Comparison of ENCODE assay signal across 16 mouse cellular contexts in genomic region chr8:78098191-78098745, GRCm38 (mm10).
DNase-seq lines count a peak whose midpoint lies in the region; ATAC-seq and TF ChIP-seq lines count a peak whose summit lies in the region.
"Had no signal": no experiment of that assay in that cellular context is flagged by ENCODE, and none has a peak within 500 bp of the region (broad histone marks: within the 10 kb centered on the region; RNA-seq: fewer than 3 reads in every experiment).

No protein-coding gene starts in this region.

- peaks cover 4% of the 10 kb centered on the region; the same call in 1 of the 2 replicates for H3K36me3 ChIP-seq in ES-Bruce4 (ENCODE audit: control insufficient read depth, insufficient read depth, low read length, poor library complexity, severe bottlenecking)
- no peaks in the 10 kb centered on the region for H3K36me3 ChIP-seq in MEL (ENCODE audit: control insufficient read depth in 1 of 2, insufficient read depth in 2 of 2, low read length in 2 of 2)
- no peaks in the 10 kb centered on the region for H3K36me3 ChIP-seq in forebrain, embryonic 16.5 days (ENCODE audit: control insufficient read depth, insufficient read depth)
- H3K36me3 ChIP-seq in midbrain, embryonic 12.5 days, result no peaks in the 10 kb centered on the region
- H3K36me3 ChIP-seq: liver, embryonic 15.5 days had no signal

- H3K9ac ChIP-seq in ES-Bruce4 (ENCODE audit: low read depth, poor library complexity, severe bottlenecking) (no peak overlapping the region), MEL (ENCODE audit: control insufficient read depth, low read depth, low read length, poor library complexity, severe bottlenecking) (no peak overlapping the region)
- no peak overlapping the region for H3K9ac ChIP-seq in forebrain, embryonic 16.5 days (replicated peaks; ENCODE audit: low read depth, low read length)
- no peak overlapping the region for H3K9ac ChIP-seq in midbrain, embryonic 12.5 days (replicated peaks)
- H3K9ac ChIP-seq: liver, embryonic 15.5 days had no signal

- TF ChIP-seq EP300 in ES-Bruce4 (IDR thresholded peaks at IDR 0.05; ENCODE audit: insufficient read depth, low read depth, low read length), result peak; percentile 97
- TF ChIP-seq EP300 in MEL (IDR thresholded peaks at IDR 0.05; ENCODE audit: low read depth in 1 of 2, low read length in 2 of 2), result no peak

- 9% methylated on average over 6 of the region's 6 CpGs for WGBS in forebrain, embryonic 16.5 days
- WGBS in midbrain, embryonic 12.5 days, result 19% methylated on average over 6 of the region's 6 CpGs

- H3K4me3 ChIP-seq in ES-Bruce4 (ENCODE audit: low read depth, low read length), result no peak overlapping the region
- no peak overlapping the region for H3K4me3 ChIP-seq in MEL (ENCODE audit: control insufficient read depth in 1 of 2, insufficient read depth in 1 of 2, low read depth in 2 of 2, low read length in 2 of 2)
- H3K4me3 ChIP-seq in forebrain, embryonic 16.5 days (replicated peaks; ENCODE audit: low read length), result no peak overlapping the region
- no peak overlapping the region for H3K4me3 ChIP-seq in midbrain, embryonic 12.5 days
- H3K4me3 ChIP-seq: layer of hippocampus, adult 2 months; liver, embryonic 15.5 days; megakaryocyte, embryonic 14.5 days had no signal

- H3K4me1 ChIP-seq in ES-Bruce4 (ENCODE audit: control insufficient read depth, insufficient read depth, low read length), result no peaks in the 10 kb centered on the region
- no peaks in the 10 kb centered on the region for H3K4me1 ChIP-seq in MEL (ENCODE audit: control insufficient read depth in 1 of 2, insufficient read depth in 2 of 2, low read length in 2 of 2)
- H3K4me1 ChIP-seq in forebrain, embryonic 16.5 days (replicated peaks; ENCODE audit: control insufficient read depth, insufficient read depth, low read length), result peaks cover 11% of the 10 kb centered on the region
- peaks cover 9% of the 10 kb centered on the region for H3K4me1 ChIP-seq in midbrain, embryonic 12.5 days
- H3K4me1 ChIP-seq: liver, embryonic 15.5 days; megakaryocyte, embryonic 14.5 days had no signal

- peak; percentile 65 for DNase-seq in MEL (ENCODE audit: low read depth, low spot score)
- DNase-seq in ovary, postnatal 14 days (ENCODE audit: low spot score), result no peak
- no peak for DNase-seq in right cerebral cortex, postnatal 10 days (ENCODE audit: low spot score in 2 of 2)
- no peak for DNase-seq in kidney, adult 18-20 months
- DNase-seq: adrenal gland, adult 8-10 months; gastrocnemius, postnatal 36 days; left cerebral cortex, postnatal 4 days; thymus, adult 2 months had no signal

- H3K27ac ChIP-seq in ES-Bruce4 (ENCODE audit: insufficient read depth, low read length) (peak overlapping the region; percentile 99), MEL (ENCODE audit: control insufficient read depth, low read depth, low read length) (no peak overlapping the region)
- H3K27ac ChIP-seq in forebrain, embryonic 16.5 days (ENCODE audit: low read length), result no peak overlapping the region
- no peak overlapping the region for H3K27ac ChIP-seq in midbrain, embryonic 12.5 days (replicated peaks)
- H3K27ac ChIP-seq: layer of hippocampus, adult 2 months; liver, embryonic 15.5 days had no signal

- peaks cover 21% of the 10 kb centered on the region for H3K9me3 ChIP-seq in ES-Bruce4 (replicated peaks; ENCODE audit: control insufficient read depth, insufficient read depth, low read length, poor library complexity, severe bottlenecking)
- H3K9me3 ChIP-seq in MEL (replicated peaks; ENCODE audit: insufficient read depth, low read length), result no peaks in the 10 kb centered on the region
- no peaks in the 10 kb centered on the region for H3K9me3 ChIP-seq in forebrain, embryonic 16.5 days (ENCODE audit: control insufficient read depth, low read length)
- H3K9me3 ChIP-seq in midbrain, embryonic 12.5 days, result no peaks in the 10 kb centered on the region
- H3K9me3 ChIP-seq: liver, embryonic 15.5 days; megakaryocyte, embryonic 14.5 days had no signal

- H3K4me2 ChIP-seq in forebrain, embryonic 16.5 days (ENCODE audit: low read length), result no peak overlapping the region; the same call in 1 of the 2 replicates
- no peak overlapping the region for H3K4me2 ChIP-seq in midbrain, embryonic 12.5 days (replicated peaks)
- H3K4me2 ChIP-seq: liver, embryonic 15.5 days had no signal

- TF ChIP-seq RAD21 in MEL (IDR thresholded peaks at IDR 0.05; ENCODE audit: low read depth, low read length), result no peak

- ATAC-seq in forebrain, embryonic 16.5 days, result peak; percentile 68
- ATAC-seq in midbrain, embryonic 12.5 days (ENCODE audit: low FRiP score, low read depth), result peak; percentile 68; the same call in 1 of the 2 replicates
- no peak for ATAC-seq in CD4-positive, CD25-positive, alpha-beta regulatory T cell, adult 4 months
- ATAC-seq: intestine, embryonic 16.5 days had no signal

- TF ChIP-seq CTCF in ES-Bruce4 (IDR thresholded peaks at IDR 0.05; ENCODE audit: low read depth, low read length) (no peak), MEL (IDR thresholded peaks at IDR 0.05 in 2 of 3, conservative IDR thresholded peaks at IDR 0.05 in 1 of 3; ENCODE audit: control insufficient read depth in 1 of 3, insufficient read depth in 1 of 3, low read depth in 2 of 3, low read length in 3 of 3, poor library complexity in 1 of 3, severe bottlenecking in 1 of 3) (no peak)

- TF ChIP-seq POLR2A in ES-Bruce4 (IDR thresholded peaks at IDR 0.05; ENCODE audit: insufficient read depth, low read length), result no peak
- TF ChIP-seq POLR2A in MEL (IDR thresholded peaks at IDR 0.05; ENCODE audit: control insufficient read depth in 1 of 2, insufficient read depth in 1 of 2, low read depth in 1 of 2, low read length in 2 of 2, poor library complexity in 1 of 2), result no peak

- no peaks in the 10 kb centered on the region for H3K79me2 ChIP-seq in MEL (ENCODE audit: control insufficient read depth, insufficient read depth, low read length, poor library complexity)

- H3K27me3 ChIP-seq in ES-Bruce4 (ENCODE audit: control insufficient read depth, insufficient read depth, low read length, poor library complexity, severe bottlenecking), result no peaks in the 10 kb centered on the region
- no peaks in the 10 kb centered on the region for H3K27me3 ChIP-seq in MEL (ENCODE audit: control insufficient read depth in 1 of 2, insufficient read depth in 2 of 2, low read length in 2 of 2)
- H3K27me3 ChIP-seq in forebrain, embryonic 16.5 days (replicated peaks; ENCODE audit: control insufficient read depth, insufficient read depth, low read length), result no peaks in the 10 kb centered on the region
- no peaks in the 10 kb centered on the region for H3K27me3 ChIP-seq in midbrain, embryonic 12.5 days
- H3K27me3 ChIP-seq: liver, embryonic 15.5 days; megakaryocyte, embryonic 14.5 days had no signal

TF ChIP-seq in MEL, 35 proteins besides CTCF, POLR2A, EP300 and RAD21:
- TF ChIP-seq E2F4 (IDR thresholded peaks at IDR 0.05; ENCODE audit: borderline replicate concordance, low read depth, low read length) (no peak), MYC (IDR thresholded peaks at IDR 0.05; ENCODE audit: low read depth, low read length) (no peak), USF2 (IDR thresholded peaks at IDR 0.05; ENCODE audit: borderline replicate concordance in 1 of 2, insufficient read depth in 1 of 2, low read depth in 1 of 2, low read length in 2 of 2) (no peak), TAL1 (IDR thresholded peaks at IDR 0.05; ENCODE audit: low read length) (no peak), JUND (IDR thresholded peaks at IDR 0.05; ENCODE audit: low read depth, low read length) (no peak), SMC3 (IDR thresholded peaks at IDR 0.05; ENCODE audit: low read depth, low read length) (no peak)
